Mouse (Mus musculus): ENCODE data around the gene Nxn. TPM values are rescaled to one million over a fixed set of nuclear protein-coding genes. Genes with fewer than 3 reads are reported as not detected.
"Not testable (repeated sequence)": the region's sequence is repeated elsewhere in the genome, so short reads cannot be mapped to it uniquely, and the experiment has no call there.

Nxn gene
- total RNA-seq, 2 experiments from 2014 or later, result 11.6 to 12.2 TPM

- no peak for DNase-seq (ENCODE audit: low spot score in 2 of 2)
- Histone ChIP-seq H3K4me3 (no peak overlapping the region), H3K27ac (peak overlapping the region; percentile 96; the same call in 1 of the 2 replicates)
- no peak for TF ChIP-seq CTCF (conservative IDR thresholded peaks at IDR 0.05)
These were observed 182.8 kb downstream of the Nxn start for GRCm38 (mm10) chr11:76216049-76216540.

GRCm38 (mm10) chr11:76215011-76215410, 183.9 kb downstream of the Nxn start:
- no peak for DNase-seq (ENCODE audit: low spot score in 2 of 2)
- no peak overlapping the region for H3K27ac ChIP-seq
- H3K4me3 ChIP-seq, result no peak overlapping the region
- no peak for TF ChIP-seq CTCF (conservative IDR thresholded peaks at IDR 0.05)

DNA sequence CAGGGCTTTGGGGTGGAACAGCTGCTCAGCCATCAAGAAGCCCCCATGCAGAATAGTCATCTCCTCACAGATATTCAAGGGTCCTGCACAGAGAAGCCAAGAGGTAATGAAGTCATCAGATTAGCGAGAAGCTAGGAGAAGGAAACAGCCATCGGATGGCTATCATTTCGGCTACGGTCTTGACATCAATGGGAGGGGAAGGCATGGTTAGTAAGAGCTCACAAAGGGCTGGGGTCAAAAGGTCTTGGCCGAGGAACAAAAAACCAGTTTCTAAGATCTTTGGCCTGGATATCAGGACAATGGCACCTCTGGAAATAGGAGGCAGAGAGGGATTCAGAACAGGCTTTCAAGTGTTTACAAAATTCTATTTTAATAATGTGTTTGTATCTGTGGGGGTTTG, 185.1 kb downstream of the Nxn start:
- DNase-seq (ENCODE audit: low spot score in 2 of 2), result no peak
- no peak for TF ChIP-seq CTCF (conservative IDR thresholded peaks at IDR 0.05)
- Histone ChIP-seq H3K4me3 (no peak overlapping the region), H3K27ac (no peak overlapping the region)

- H3K27ac ChIP-seq; DNase-seq (ENCODE audit: low spot score in 2 of 2); H3K4me3 ChIP-seq: not testable (repeated sequence)
These were observed 187.3 kb downstream of the Nxn start for GRCm38 (mm10) chr11:76211595-76211994.

DNA sequence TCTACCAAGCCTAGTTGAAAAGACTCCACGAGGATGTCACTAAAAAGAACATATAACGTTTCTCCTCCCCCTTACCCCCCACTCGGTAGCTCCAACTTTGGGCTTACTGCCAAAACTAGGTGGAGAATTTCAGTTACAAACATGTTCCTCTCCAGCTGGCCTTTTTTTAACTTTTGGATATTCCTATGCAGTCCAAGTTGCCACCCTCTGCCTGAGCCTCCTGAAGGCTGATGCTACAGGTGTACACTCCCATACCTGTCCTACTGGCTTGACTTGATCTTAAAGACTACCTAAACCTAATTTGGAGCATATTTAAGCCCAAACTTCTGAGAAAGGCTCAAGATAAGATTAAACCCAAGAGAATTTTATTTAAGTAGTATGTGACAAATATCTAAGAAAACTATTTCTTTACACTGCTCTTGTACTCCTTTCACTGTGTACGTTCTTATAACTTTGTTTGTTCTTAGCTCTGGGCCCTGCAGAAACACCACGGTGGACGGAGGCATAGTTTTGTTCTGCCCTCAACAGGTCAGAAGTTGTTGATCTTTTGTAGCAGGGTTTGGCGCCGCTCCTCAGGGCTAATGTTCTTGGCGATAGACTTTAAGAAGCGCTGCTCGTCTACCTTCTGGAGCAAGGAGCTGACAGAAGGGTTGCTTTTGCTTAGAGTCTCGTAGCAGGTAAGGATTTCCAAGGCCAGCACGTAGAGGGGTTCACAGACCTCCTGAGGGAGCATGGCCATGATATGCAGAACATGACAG, 188.5 kb downstream of the Nxn start:
- TF ChIP-seq CTCF (conservative IDR thresholded peaks at IDR 0.05), result no peak
- no peak overlapping the region for H3K27ac ChIP-seq
- no peak for DNase-seq (ENCODE audit: low spot score in 2 of 2)
- H3K4me3 ChIP-seq, result no peak overlapping the region

Other genes with a start within 250 kb of the Nxn start
- 100 to 1,000 TPM in 1 of 2 experiments, 10 to 100 TPM in 1; 97.1 to 103 TPM for gene Vps53, start 219.5 kb downstream of the Nxn start, total RNA-seq (2021)
- gene Fam57a, start 219.5 kb downstream of the Nxn start, total RNA-seq (2021), result 10 to 100 TPM; 17.7 to 20.9 TPM
- gene Dbil5, start 181.5 kb downstream of the Nxn start, total RNA-seq (2021), result 1 to 10 TPM in 1 of 2 experiments, under 1 TPM in 1; 0.91 to 1.6 TPM
- gene Gemin4, start 181.5 kb downstream of the Nxn start, total RNA-seq (2021), result 1 to 10 TPM; 4.9 to 5.6 TPM
- 10 to 100 TPM; 15.7 to 18.3 TPM for gene Mrm3, start 155.4 kb downstream of the Nxn start, total RNA-seq (2021)
- gene Glod4, start 155.4 kb downstream of the Nxn start, total RNA-seq (2021), result 10 to 100 TPM; 49.9 to 56.2 TPM
- gene Timm22, start 7.8 kb upstream of the Nxn start, total RNA-seq (2021), result 10 to 100 TPM; 28.6 to 29.4 TPM
- 100 to 1,000 TPM; 528 to 537 TPM for gene Abr, start 223.2 kb upstream of the Nxn start, total RNA-seq (2021)